Mouse (Mus musculus) hindbrain, embryonic 11.5 days (tissue): ENCODE measurements around the gene Ndst2. TPM values are rescaled to one million over a fixed set of nuclear protein-coding genes. Genes with fewer than 3 reads are reported as not detected.

Source experiments
- ATAC-seq: fragments of 200-750 bp; cut with Nextera tagmentation; 2 replicates; pipeline ENCODE4 v1.8.0; 2017; ENCODE audit warnings: mild to moderate bottlenecking, moderate TSS enrichment, moderate library complexity; ENCODE audit not compliant: low FRiP score
- DNase-seq: peaks from one replicate; pipeline ENCODE4 v3.0.0-alpha.2; 2015; ENCODE audit warnings: low spot score
- H3K27ac ChIP-seq: fragments of 300-500 bp; sonication (generic); 2 replicates; pipeline ENCODE4 v1.5.1; 2014; ENCODE audit warnings: mild to moderate bottlenecking, low read depth, low read length
- H3K27me3 ChIP-seq: fragments of 300-500 bp; sonication (generic); 2 replicates; pipeline ENCODE4 v1.6.1; 2014; ENCODE audit warnings: mild to moderate bottlenecking, low read length, moderate library complexity, mixed read lengths; ENCODE audit not compliant: control insufficient read depth, insufficient read depth
- H3K36me3 ChIP-seq: fragments of 300-500 bp; sonication (generic); 2 replicates; pipeline ENCODE4 v1.6.1; 2014; ENCODE audit warnings: mild to moderate bottlenecking, low read length, moderate library complexity, mixed read lengths; ENCODE audit not compliant: control insufficient read depth, insufficient read depth
- H3K4me1 ChIP-seq: fragments of 300-500 bp; sonication (generic); replicated peaks from 2 replicates; pipeline ENCODE4 v1.6.1; 2014; ENCODE audit warnings: low read length, mixed read lengths; ENCODE audit not compliant: control insufficient read depth, insufficient read depth
- H3K4me2 ChIP-seq: fragments of 300-500 bp; sonication (generic); replicated peaks from 2 replicates; pipeline ENCODE4 v1.6.1; 2014; ENCODE audit warnings: mild to moderate bottlenecking, low read depth, low read length
- H3K4me3 ChIP-seq: fragments of 300-500 bp; sonication (generic); 2 replicates; pipeline ENCODE4 v1.5.1; 2014; ENCODE audit warnings: low read depth, low read length
- H3K9ac ChIP-seq: fragments of 300-500 bp; sonication (generic); 2 replicates; pipeline ENCODE4 v1.6.1; 2014; ENCODE audit warnings: low read depth, low read length
- H3K9me3 ChIP-seq: fragments of 300-500 bp; sonication (generic); 2 replicates; pipeline ENCODE4 v1.6.1; 2016; ENCODE audit warnings: low read length; ENCODE audit not compliant: control insufficient read depth
- WGBS: fragments of 180-500 bp; shearing (Covaris S2); extraction: QIAGEN DNeasy Blood & Tissue Kit; methylation state at CpG from one replicate; pipeline ENCODE4 v1.1.7; 2014; 5-methylcytosine and 5-hydroxymethylcytosine counted together
- polyA plus RNA-seq: library from polyadenylated mRNA; unstranded; fragments of >200 nt; fragmentation: Nextera tagmentation; extraction: Ambion mirVana; gene quantifications from 2 replicates; pipeline ENCODE4 v1.2.1, GENCODE M21; 2014

The Ndst2 gene
- 20.2 and 21.0 TPM in 2 replicates for polyA plus RNA-seq

- H3K27me3 ChIP-seq: no peaks in the 10 kb centered on the region
- peak within 1 kb of the TSS; percentile 80 for H3K4me2 ChIP-seq
- 0 out of 2 replicates have a peak, but pooled peaks cover 2% of the 10 kb centered on the region for H3K4me1 ChIP-seq
- DNase-seq: peak; percentile 92
- peak within 1 kb of the TSS; percentile 85 for H3K4me3 ChIP-seq
- no peaks in the 10 kb centered on the region for H3K9me3 ChIP-seq
- peak; percentile 99 for ATAC-seq
- H3K36me3 ChIP-seq: no peaks in the 10 kb centered on the region; the same call in none of the 2 replicates
- under 1% methylated on average over 79 of the region's 81 CpGs for WGBS
- H3K9ac ChIP-seq: peak within 1 kb of the TSS; percentile 89
- peak within 1 kb of the TSS; percentile 84 for H3K27ac ChIP-seq
Observed at GRCm38 (mm10) chr14:20733952-20734774, at the start of gene Ndst2. Ndst2 (minus strand) TSS chr14:20734562.

GRCm38 (mm10) chr14:20783526-20783925 is 49.2 kb upstream of the Ndst2 start:
- no peak overlapping the region for H3K4me3 ChIP-seq
- ATAC-seq (no peak), DNase-seq (no peak)
- H3K4me1 ChIP-seq: no peaks in the 10 kb centered on the region
- H3K4me2 ChIP-seq: no peak overlapping the region
- H3K9me3 ChIP-seq: no peaks in the 10 kb centered on the region
- no peak overlapping the region for H3K9ac ChIP-seq
- H3K36me3 ChIP-seq: peaks cover 1% of the 10 kb centered on the region; the same call in 1 of the 2 replicates
- no peaks in the 10 kb centered on the region for H3K27me3 ChIP-seq
- H3K27ac ChIP-seq: no peak overlapping the region
- WGBS: 92% methylated on average over 6 of the region's 6 CpGs

- WGBS: 96% methylated on average over 7 of the region's 7 CpGs
- Histone ChIP-seq H3K9ac (no peak overlapping the region), H3K27me3 (no peaks in the 10 kb centered on the region), H3K9me3 (no peaks in the 10 kb centered on the region), H3K27ac (no peak overlapping the region), H3K4me1 (no peaks in the 10 kb centered on the region), H3K4me2 (no peak overlapping the region), H3K36me3 (peaks cover 4% of the 10 kb centered on the region; the same call in 1 of the 2 replicates), H3K4me3 (no peak overlapping the region)
- DNase-seq: no peak
- no peak for ATAC-seq
Observed at GRCm38 (mm10) chr14:20782860-20783259, 48.5 kb upstream of the Ndst2 start.

GRCm38 (mm10) chr14:20780217-20780616 is 45.9 kb upstream of the Ndst2 start:
- 94% methylated on average over 8 of the region's 8 CpGs for WGBS
- Histone ChIP-seq H3K9ac (no peak overlapping the region), H3K4me3 (no peak overlapping the region), H3K27ac (no peak overlapping the region), H3K4me1 (no peaks in the 10 kb centered on the region), H3K9me3 (no peaks in the 10 kb centered on the region), H3K36me3 (peaks cover 4% of the 10 kb centered on the region; the same call in 1 of the 2 replicates), H3K27me3 (no peaks in the 10 kb centered on the region), H3K4me2 (no peak overlapping the region)
- DNase-seq (no peak), ATAC-seq (no peak)

GRCm38 (mm10) chr14:20778496-20778895 is 44.1 kb upstream of the Ndst2 start:
- H3K9ac ChIP-seq: no peak overlapping the region
- H3K4me2 ChIP-seq: no peak overlapping the region
- H3K27me3 ChIP-seq: no peaks in the 10 kb centered on the region
- WGBS: 82% methylated on average over 8 of the region's 8 CpGs
- H3K4me1 ChIP-seq: no peaks in the 10 kb centered on the region
- H3K36me3 ChIP-seq: peaks cover 4% of the 10 kb centered on the region; the same call in 1 of the 2 replicates
- no peaks in the 10 kb centered on the region for H3K9me3 ChIP-seq
- DNase-seq (no peak), ATAC-seq (no peak)
- no peak overlapping the region for H3K4me3 ChIP-seq
- no peak overlapping the region for H3K27ac ChIP-seq

- no peaks in the 10 kb centered on the region for H3K9me3 ChIP-seq
- peaks cover 4% of the 10 kb centered on the region; the same call in 1 of the 2 replicates for H3K36me3 ChIP-seq
- no peak overlapping the region for H3K27ac ChIP-seq
- 20% methylated on average over 6 of the region's 6 CpGs for WGBS
- no peaks in the 10 kb centered on the region for H3K27me3 ChIP-seq
- DNase-seq: no peak
- H3K4me2 ChIP-seq: no peak overlapping the region
- ATAC-seq: no peak
- no peak overlapping the region for H3K4me3 ChIP-seq
- H3K4me1 ChIP-seq: no peaks in the 10 kb centered on the region
- H3K9ac ChIP-seq: no peak overlapping the region
Observed at GRCm38 (mm10) chr14:20775661-20776060, 41.3 kb upstream of the Ndst2 start.

- ATAC-seq: no peak
- Histone ChIP-seq H3K4me2 (no peak overlapping the region), H3K4me3 (no peak overlapping the region), H3K9ac (no peak overlapping the region), H3K27ac (no peak overlapping the region), H3K9me3 (no peaks in the 10 kb centered on the region), H3K27me3 (no peaks in the 10 kb centered on the region), H3K4me1 (no peaks in the 10 kb centered on the region), H3K36me3 (peaks cover 1% of the 10 kb centered on the region; the same call in 1 of the 2 replicates)
- no peak for DNase-seq
- WGBS: 76% methylated on average over 3 of the region's 3 CpGs
Observed at GRCm38 (mm10) chr14:20773410-20773809, 39.0 kb upstream of the Ndst2 start.

- Histone ChIP-seq H3K27me3 (no peaks in the 10 kb centered on the region), H3K4me2 (no peak overlapping the region), H3K9me3 (no peaks in the 10 kb centered on the region), H3K4me3 (no peak overlapping the region), H3K36me3 (no peaks in the 10 kb centered on the region), H3K9ac (no peak overlapping the region), H3K4me1 (no peaks in the 10 kb centered on the region), H3K27ac (no peak overlapping the region)
- no peak for ATAC-seq
- DNase-seq: no peak
- WGBS: 89% methylated on average over 6 of the region's 6 CpGs
Observed at GRCm38 (mm10) chr14:20772808-20773207, 38.4 kb upstream of the Ndst2 start.

GRCm38 (mm10) chr14:20771941-20772340 is 37.6 kb upstream of the Ndst2 start:
- H3K9ac ChIP-seq: no peak overlapping the region
- DNase-seq: no peak
- H3K4me2 ChIP-seq: no peak overlapping the region
- 97% methylated on average over 3 of the region's 3 CpGs for WGBS
- H3K27me3 ChIP-seq: no peaks in the 10 kb centered on the region
- no peak overlapping the region for H3K4me3 ChIP-seq
- H3K4me1 ChIP-seq: no peaks in the 10 kb centered on the region
- H3K36me3 ChIP-seq: no peaks in the 10 kb centered on the region
- no peak for ATAC-seq
- H3K27ac ChIP-seq: no peak overlapping the region
- H3K9me3 ChIP-seq: no peaks in the 10 kb centered on the region
